In the genomic region with DNA sequence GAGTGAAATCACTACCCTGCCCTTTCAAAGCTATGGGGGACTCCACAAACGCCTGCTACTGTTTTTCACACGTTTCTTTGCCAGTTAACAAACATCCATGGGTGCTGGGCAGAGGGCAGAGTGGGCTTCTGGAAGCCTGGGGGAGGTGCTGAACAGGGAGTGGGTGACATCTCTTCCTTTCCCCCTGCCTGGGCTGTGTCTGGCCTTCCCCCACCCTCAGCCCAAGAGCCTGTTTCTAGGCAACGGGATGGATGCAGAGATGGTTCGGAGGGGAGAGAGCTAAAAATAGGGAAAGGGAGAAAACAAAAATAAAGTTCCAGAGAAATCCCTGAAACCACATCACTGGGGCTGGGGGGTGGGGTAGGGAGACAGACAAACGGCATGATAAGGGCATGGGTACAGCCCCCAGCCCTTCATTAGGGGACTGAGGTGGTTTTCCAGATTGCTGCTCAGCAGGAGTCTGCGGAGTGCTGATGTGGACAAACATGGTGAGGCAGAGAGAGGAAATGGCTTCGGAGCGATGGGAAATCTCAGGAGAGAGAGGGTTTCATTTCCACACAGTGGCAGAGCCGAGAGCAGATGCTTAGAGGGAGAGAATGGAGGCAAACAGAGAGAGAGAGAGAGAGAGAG, we compare ENCODE assay signal across 16 mouse cellular contexts. TPM values are rescaled to one million over a fixed set of nuclear protein-coding genes. Genes with fewer than 3 reads are reported as not detected.
DNase-seq lines count a peak whose midpoint lies in the region; ATAC-seq and TF ChIP-seq lines count a peak whose summit lies in the region.
"Had no signal": no experiment of that assay in that cellular context is flagged by ENCODE, and none has a peak within 500 bp of the region (broad histone marks: within the 10 kb centered on the region; RNA-seq: fewer than 3 reads in every experiment).

No protein-coding gene starts in this region.

- TF ChIP-seq CTCF in cortical plate, adult 2 months (IDR thresholded peaks at IDR 0.05; ENCODE audit: extremely low read depth, insufficient read depth, low read length) = no peak
- TF ChIP-seq CTCF in midbrain, postnatal 0 days (IDR thresholded peaks at IDR 0.05) = no peak

- H3K27me3 ChIP-seq in hindbrain, embryonic 14.5 days (ENCODE audit: control insufficient read depth, insufficient read depth, low read length) = peaks cover 20% of the 10 kb centered on the region
- no peaks in the 10 kb centered on the region for H3K27me3 ChIP-seq in midbrain, postnatal 0 days (ENCODE audit: insufficient read depth, low read length)

- no peak for ATAC-seq in hindbrain, embryonic 14.5 days (ENCODE audit: low FRiP score)
- ATAC-seq in midbrain, postnatal 0 days (ENCODE audit: low FRiP score) = no peak
- ATAC-seq: liver, embryonic 12.5 days had no signal

- H3K36me3 ChIP-seq in hindbrain, embryonic 14.5 days (replicated peaks; ENCODE audit: control insufficient read depth, insufficient read depth) = no peaks in the 10 kb centered on the region
- no peaks in the 10 kb centered on the region for H3K36me3 ChIP-seq in midbrain, postnatal 0 days (ENCODE audit: insufficient read depth, low read length)
- H3K36me3 ChIP-seq: liver, embryonic 12.5 days had no signal

- DNase-seq in layer of hippocampus, adult 9-11 months = peak; percentile 76
- no peak for DNase-seq in layer of hippocampus, adult 9-10 months (ENCODE audit: low spot score)
- peak; percentile 44 for DNase-seq in hindbrain, embryonic 14.5 days (ENCODE audit: low spot score)
- peak; percentile 68 for DNase-seq in midbrain, postnatal 0 days (ENCODE audit: low spot score)
- no peak for DNase-seq in spleen, postnatal 36 days (ENCODE audit: low spot score in 2 of 2)
- DNase-seq in thymus, postnatal 10 days (ENCODE audit: low spot score in 2 of 2) = no peak
- DNase-seq: adrenal gland, postnatal 36 days; gastrocnemius, postnatal 14 days; kidney, postnatal 4 days; lung, postnatal 10 days had no signal

- no peak for TF ChIP-seq POLR2A in cortical plate, adult 2 months (IDR thresholded peaks at IDR 0.05; ENCODE audit: extremely low read depth, insufficient read depth, low read length)

- H3K27ac ChIP-seq in cortical plate, adult 2 months (ENCODE audit: insufficient read depth, low read length) = peak overlapping the region; percentile 89
- H3K27ac ChIP-seq in hindbrain, embryonic 14.5 days = peak overlapping the region; percentile 68
- peak overlapping the region; percentile 68 for H3K27ac ChIP-seq in midbrain, postnatal 0 days (ENCODE audit: low read depth, low read length)
- H3K27ac ChIP-seq: liver, embryonic 12.5 days had no signal

- no peak overlapping the region for H3K4me3 ChIP-seq in cortical plate, adult 2 months (ENCODE audit: insufficient read depth, low read length)
- no peak overlapping the region for H3K4me3 ChIP-seq in hindbrain, embryonic 14.5 days (replicated peaks; ENCODE audit: low read length)
- no peak overlapping the region for H3K4me3 ChIP-seq in midbrain, postnatal 0 days (ENCODE audit: low read depth, low read length)
- H3K4me3 ChIP-seq: liver, embryonic 12.5 days had no signal

- peak overlapping the region; percentile 20; the same call in 1 of the 2 replicates for H3K4me2 ChIP-seq in hindbrain, embryonic 14.5 days (replicated peaks)
- peak overlapping the region; percentile 22; the same call in 1 of the 2 replicates for H3K4me2 ChIP-seq in midbrain, postnatal 0 days (ENCODE audit: low read depth, low read length, poor library complexity, severe bottlenecking)
- H3K4me2 ChIP-seq: liver, embryonic 12.5 days had no signal

- no peaks in the 10 kb centered on the region for H3K9me3 ChIP-seq in hindbrain, embryonic 14.5 days (ENCODE audit: control insufficient read depth, low read length)
- no peaks in the 10 kb centered on the region for H3K9me3 ChIP-seq in midbrain, postnatal 0 days (ENCODE audit: low read length)
- H3K9me3 ChIP-seq: liver, embryonic 12.5 days had no signal

- H3K4me1 ChIP-seq in cortical plate, adult 2 months (ENCODE audit: control insufficient read depth, insufficient read depth, low read length) = peaks cover 31% of the 10 kb centered on the region
- H3K4me1 ChIP-seq in hindbrain, embryonic 14.5 days (replicated peaks; ENCODE audit: control insufficient read depth, insufficient read depth, low read length) = peaks cover 51% of the 10 kb centered on the region
- peaks cover 27% of the 10 kb centered on the region for H3K4me1 ChIP-seq in midbrain, postnatal 0 days (ENCODE audit: insufficient read depth, low read length)

- H3K9ac ChIP-seq in hindbrain, embryonic 14.5 days = peak overlapping the region; percentile 32; the same call in 1 of the 2 replicates
- H3K9ac ChIP-seq in midbrain, postnatal 0 days (replicated peaks; ENCODE audit: low read length, poor library complexity, severe bottlenecking) = no peak overlapping the region
- H3K9ac ChIP-seq: liver, embryonic 12.5 days had no signal

- 12% methylated on average over 9 of the region's 9 CpGs for WGBS in hindbrain, embryonic 14.5 days
- 7% methylated on average over 9 of the region's 9 CpGs for WGBS in midbrain, postnatal 0 days

RNA-seq across cellular contexts. Expression of gene Gprin1, which starts 5.6 kb away (rescaled TPM):
- polyA plus RNA-seq in cortical plate, adult 2 months (2012; rRNA removed) = 57.2 and 62.1 TPM in 2 replicates
- polyA plus RNA-seq in hindbrain, embryonic 14.5 days (2014; fragmentation: Nextera tagmentation; extraction: Ambion mirVana) = 23.5 and 31.6 TPM in 2 replicates
- 167 and 170 TPM in 2 replicates for total RNA-seq in midbrain, postnatal 0 days (2014; rRNA removed)
- polyA plus RNA-seq in midbrain, postnatal 0 days (2015; fragmentation: Nextera tagmentation; extraction: Ambion mirVana) = 21.7 and 23.0 TPM in 2 replicates

RNA-seq across cellular contexts. Expression of gene Sncb, which starts 11.1 kb away (rescaled TPM):
- polyA plus RNA-seq in cortical plate, adult 2 months (2012; rRNA removed) = 734 and 773 TPM in 2 replicates
- 78.0 and 103 TPM in 2 replicates for polyA plus RNA-seq in hindbrain, embryonic 14.5 days (2014; fragmentation: Nextera tagmentation; extraction: Ambion mirVana)
- 84.6 and 90.6 TPM in 2 replicates for total RNA-seq in midbrain, postnatal 0 days (2014; rRNA removed)
- 213 and 233 TPM in 2 replicates for polyA plus RNA-seq in midbrain, postnatal 0 days (2015; fragmentation: Nextera tagmentation; extraction: Ambion mirVana)
- polyA plus RNA-seq: heart, embryonic 14.5 days; liver, embryonic 12.5 days had no signal

RNA-seq across cellular contexts. Expression of gene Eif4e1b, which starts 28.5 kb away (rescaled TPM):
- not detected in 2 replicates for polyA plus RNA-seq in cortical plate, adult 2 months (2012; rRNA removed)
- not detected in 2 replicates for polyA plus RNA-seq in hindbrain, embryonic 14.5 days (2014; fragmentation: Nextera tagmentation; extraction: Ambion mirVana)
- total RNA-seq in midbrain, postnatal 0 days (2014; rRNA removed) = not detected in 2 replicates
- not detected in 2 replicates for polyA plus RNA-seq in midbrain, postnatal 0 days (2015; fragmentation: Nextera tagmentation; extraction: Ambion mirVana)
- total RNA-seq: adrenal gland, postnatal 36 days; gastrocnemius, postnatal 14 days; left cerebral cortex, postnatal 14 days had no signal
- polyA plus RNA-seq: heart, embryonic 14.5 days; intestine, embryonic 14.5 days; liver, embryonic 12.5 days; stomach, embryonic 14.5 days had no signal

RNA-seq across cellular contexts. Expression of gene Tspan17, which starts 33.9 kb away (rescaled TPM):
- 75.7 and 78.9 TPM in 2 replicates for polyA plus RNA-seq in cortical plate, adult 2 months (2012; rRNA removed)
- polyA plus RNA-seq in hindbrain, embryonic 14.5 days (2014; fragmentation: Nextera tagmentation; extraction: Ambion mirVana) = 72.8 and 74.1 TPM in 2 replicates
- 43.4 and 58.1 TPM in 2 replicates for total RNA-seq in midbrain, postnatal 0 days (2014; rRNA removed)
- polyA plus RNA-seq in midbrain, postnatal 0 days (2015; fragmentation: Nextera tagmentation; extraction: Ambion mirVana) = 100 and 115 TPM in 2 replicates

RNA-seq across cellular contexts. Expression of gene Cdhr2, which starts 54.1 kb away (rescaled TPM):
- polyA plus RNA-seq in cortical plate, adult 2 months (2012; rRNA removed) = 0.25 and 0.29 TPM in 2 replicates
- polyA plus RNA-seq in hindbrain, embryonic 14.5 days (2014; fragmentation: Nextera tagmentation; extraction: Ambion mirVana) = 0.14 and 0.16 TPM in 2 replicates
- 0.33 and 0.52 TPM in 2 replicates for total RNA-seq in midbrain, postnatal 0 days (2014; rRNA removed)
- polyA plus RNA-seq in midbrain, postnatal 0 days (2015; fragmentation: Nextera tagmentation; extraction: Ambion mirVana) = 0.65 and 0.84 TPM in 2 replicates
- total RNA-seq: adrenal gland, postnatal 36 days; gastrocnemius, postnatal 14 days had no signal
- polyA plus RNA-seq: heart, embryonic 14.5 days had no signal

Comparison
In these comparisons a context has a peak if more than half of its experiments do, and no peak if none do; other contexts are left out.
1. DNase-seq: peak in layer of hippocampus, adult 9-11 months (single experiment), hindbrain, embryonic 14.5 days (single experiment) and midbrain, postnatal 0 days (single experiment); none in layer of hippocampus, adult 9-10 months (single experiment), spleen, postnatal 36 days (0 of 2) and thymus, postnatal 10 days (0 of 2).
2. Peak in every context shown above with its lines, with median percentiles within 50 percentile points of each other: H3K27ac ChIP-seq.